Mouse (Mus musculus): ENCODE measurements around the gene Plxdc1. TPM values are rescaled to one million over a fixed set of nuclear protein-coding genes. Genes with fewer than 3 reads are reported as not detected.
A peak's percentile ranks its signal among the peaks of the same experiment; 100 is the strongest.
"Not testable (repeated sequence)": the region's sequence is repeated elsewhere in the genome, so short reads cannot be mapped to it uniquely, and the experiment has no call there.

Gene Plxdc1
- polyA plus RNA-seq, 1 experiment from 2014 or later: 0.24 TPM

DNA sequence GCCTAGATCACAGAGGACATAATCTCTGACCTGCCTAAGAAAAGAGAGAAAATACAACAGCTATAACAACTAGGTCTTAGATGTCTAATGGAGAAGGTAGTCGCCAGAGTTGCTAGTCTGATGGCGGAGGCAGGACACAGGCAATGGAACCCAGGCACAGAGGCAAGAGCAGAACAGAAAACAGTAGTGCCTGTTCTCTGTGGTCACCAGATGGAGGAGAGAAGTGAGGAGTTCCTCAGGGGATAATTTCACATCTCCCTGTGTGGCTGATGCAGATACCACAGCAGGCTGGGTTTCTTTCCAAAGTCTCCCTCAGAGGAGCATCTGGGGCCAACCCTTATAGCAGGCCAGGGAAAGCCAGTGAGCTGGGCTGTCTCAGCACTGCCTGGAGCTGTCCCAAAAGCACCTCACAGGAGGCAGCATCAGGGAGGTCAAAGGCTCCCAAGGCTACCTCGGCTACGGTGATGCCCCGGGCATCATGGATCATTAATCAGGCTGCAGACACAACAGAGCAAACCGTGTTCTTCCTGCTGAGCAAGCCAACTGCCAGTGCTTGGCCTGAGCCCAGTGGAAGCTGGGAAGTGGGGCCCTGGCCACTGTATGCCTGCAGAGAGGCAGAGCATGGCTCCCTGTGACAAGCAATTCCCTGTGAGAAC lies 29.2 kb downstream of the Plxdc1 start:
- WGBS: 50% methylated on average over 6 of the region's 6 CpGs
- Histone ChIP-seq H3K9me3 (no peaks in the 10 kb centered on the region), H3K4me3 (no peak overlapping the region), H3K27me3 (ENCODE audit: insufficient read depth, poor library complexity, severe bottlenecking) (no peaks in the 10 kb centered on the region), H3K27ac (peak overlapping the region; percentile 50), H3K4me1 (replicated peaks) (peaks cover 42% of the 10 kb centered on the region), H3K36me3 (no peaks in the 10 kb centered on the region)
- peak; percentile 25 for DNase-seq (ENCODE audit: low spot score)

DNA sequence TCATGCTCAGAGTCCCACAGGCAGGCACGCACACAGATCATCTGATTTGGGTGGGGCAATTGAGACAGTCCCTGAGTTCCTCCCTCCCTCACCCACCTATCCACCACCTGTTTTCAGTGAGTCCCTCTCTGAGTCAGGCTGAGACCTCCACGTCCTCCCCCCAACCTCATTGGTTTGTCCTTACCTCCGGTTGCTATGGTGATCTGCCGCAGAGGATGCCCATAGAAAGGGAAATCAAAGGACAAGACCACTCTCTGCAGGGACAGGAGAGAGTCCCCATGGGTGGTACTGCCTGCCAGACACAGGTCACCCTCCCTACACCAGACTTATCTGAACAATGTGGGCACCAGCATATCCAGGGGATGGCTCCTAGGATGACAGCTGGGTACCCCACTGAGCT lies 30.3 kb downstream of the Plxdc1 start:
- Histone ChIP-seq H3K9me3 (no peaks in the 10 kb centered on the region), H3K4me1 (replicated peaks) (peaks cover 44% of the 10 kb centered on the region), H3K27ac (0 out of 2 replicates have a peak overlapping the region, but pooled peaks have one; percentile 31), H3K27me3 (ENCODE audit: insufficient read depth, poor library complexity, severe bottlenecking) (no peaks in the 10 kb centered on the region), H3K4me3 (0 out of 2 replicates have a peak overlapping the region, but pooled peaks have one; percentile 3), H3K36me3 (no peaks in the 10 kb centered on the region)
- DNase-seq (ENCODE audit: low spot score): no peak
- WGBS: 37% methylated on average over 4 of the region's 4 CpGs

GRCm38 (mm10) chr11:97955146-97955902 lies 30.9 kb downstream of the Plxdc1 start:
- H3K36me3 ChIP-seq: no peaks in the 10 kb centered on the region
- no peaks in the 10 kb centered on the region for H3K27me3 ChIP-seq (ENCODE audit: insufficient read depth, poor library complexity, severe bottlenecking)
- H3K27ac ChIP-seq: no peak overlapping the region
- WGBS: 82% methylated on average over 9 of the region's 9 CpGs
- H3K4me1 ChIP-seq (replicated peaks): peaks cover 50% of the 10 kb centered on the region
- DNase-seq (ENCODE audit: low spot score): no peak
- H3K4me3 ChIP-seq: no peak overlapping the region
- no peaks in the 10 kb centered on the region for H3K9me3 ChIP-seq

GRCm38 (mm10) chr11:97954469-97955141 lies 31.6 kb downstream of the Plxdc1 start:
- no peaks in the 10 kb centered on the region for H3K9me3 ChIP-seq
- no peaks in the 10 kb centered on the region for H3K36me3 ChIP-seq
- H3K27me3 ChIP-seq (ENCODE audit: insufficient read depth, poor library complexity, severe bottlenecking): no peaks in the 10 kb centered on the region
- no peak for DNase-seq (ENCODE audit: low spot score)
- peaks cover 57% of the 10 kb centered on the region for H3K4me1 ChIP-seq (replicated peaks)
- H3K27ac ChIP-seq: 0 out of 2 replicates have a peak overlapping the region, but pooled peaks have one; percentile 13
- WGBS: 78% methylated on average over 14 of the region's 14 CpGs
- H3K4me3 ChIP-seq: no peak overlapping the region

- H3K4me1 ChIP-seq (replicated peaks): peaks cover 59% of the 10 kb centered on the region
- H3K36me3 ChIP-seq: no peaks in the 10 kb centered on the region
- H3K4me3 ChIP-seq: no peak overlapping the region
- no peak for DNase-seq (ENCODE audit: low spot score)
- H3K27ac ChIP-seq: 0 out of 2 replicates have a peak overlapping the region, but pooled peaks have one; percentile 8
- WGBS: 93% methylated on average over 6 of the region's 6 CpGs
- H3K9me3 ChIP-seq: no peaks in the 10 kb centered on the region
- no peaks in the 10 kb centered on the region for H3K27me3 ChIP-seq (ENCODE audit: insufficient read depth, poor library complexity, severe bottlenecking)
Observed at GRCm38 (mm10) chr11:97953939-97954275, 32.3 kb downstream of the Plxdc1 start.

DNA sequence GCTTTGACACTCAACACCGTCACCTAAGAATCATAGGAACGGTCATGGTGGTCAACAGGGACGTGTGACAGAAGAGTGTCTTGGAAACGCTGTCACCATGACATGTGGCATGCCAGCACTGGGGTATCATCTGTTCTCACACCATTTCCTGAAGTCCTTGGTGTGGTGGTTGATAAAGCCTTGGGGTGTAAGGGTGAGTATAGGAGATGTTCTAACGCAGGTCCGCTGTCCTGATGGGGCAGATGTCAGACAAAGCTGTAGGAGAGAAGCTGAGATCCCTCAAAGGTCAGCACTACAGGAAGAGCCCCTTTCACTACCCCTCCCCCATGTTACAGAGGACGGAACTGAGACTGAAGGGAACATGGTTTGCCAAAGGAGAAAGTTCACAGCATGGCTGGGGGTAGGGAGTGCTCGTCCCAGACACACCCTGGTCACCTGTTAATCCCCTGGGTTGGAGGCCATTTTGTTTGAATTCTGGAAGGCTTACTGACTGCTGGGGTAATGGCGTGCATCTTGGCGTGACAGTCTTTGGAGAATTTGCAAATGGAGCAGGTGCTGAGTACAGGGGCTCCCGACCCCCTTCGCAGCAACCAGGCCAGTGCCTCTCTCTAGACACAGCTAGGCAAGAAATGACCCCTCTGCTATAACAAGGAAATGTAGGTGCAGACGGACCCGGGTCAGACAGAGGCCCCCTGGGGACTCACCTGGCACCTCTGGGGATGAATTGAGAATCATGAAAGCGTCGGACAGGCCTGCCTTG lies 32.9 kb downstream of the Plxdc1 start:
- Histone ChIP-seq H3K9me3 (no peaks in the 10 kb centered on the region), H3K36me3 (no peaks in the 10 kb centered on the region), H3K4me3 (no peak overlapping the region), H3K27me3 (ENCODE audit: insufficient read depth, poor library complexity, severe bottlenecking) (no peaks in the 10 kb centered on the region), H3K27ac (0 out of 2 replicates have a peak overlapping the region, but pooled peaks have one; percentile 8), H3K4me1 (replicated peaks) (peaks cover 58% of the 10 kb centered on the region)
- no peak for DNase-seq (ENCODE audit: low spot score)
- WGBS: 80% methylated on average over 16 of the region's 16 CpGs

DNA sequence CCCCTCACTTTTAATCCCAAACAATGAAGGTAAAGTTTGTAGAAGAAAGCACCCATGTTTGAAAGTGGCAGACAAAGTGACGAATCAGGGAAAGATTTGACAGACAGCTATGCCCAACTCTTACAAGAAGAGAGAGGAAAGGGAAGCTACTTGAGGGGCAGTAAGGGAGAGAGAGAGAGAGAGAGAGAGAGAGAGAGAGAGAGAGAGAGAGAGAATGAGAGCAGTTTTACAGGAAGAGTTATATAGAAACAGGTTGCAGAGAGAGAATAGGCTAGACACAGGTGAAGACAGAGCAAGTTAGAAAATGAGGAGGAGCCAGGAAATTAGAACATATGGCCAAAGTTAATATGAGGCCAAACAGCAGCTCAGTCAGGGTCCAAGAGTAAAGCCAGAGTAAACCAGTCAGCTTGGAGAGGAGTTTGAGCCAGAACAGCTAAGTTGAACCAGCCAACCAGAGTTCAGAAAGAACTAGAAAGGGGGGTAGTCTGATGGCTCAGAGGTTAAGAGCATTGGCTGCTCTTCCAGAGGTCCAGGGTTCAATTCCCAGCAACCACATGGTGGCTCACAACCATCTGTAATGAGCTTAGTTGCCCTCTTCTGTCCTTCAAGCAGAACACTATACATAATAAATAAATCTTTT lies 33.8 kb downstream of the Plxdc1 start:
- H3K27me3 ChIP-seq (ENCODE audit: insufficient read depth, poor library complexity, severe bottlenecking): no peaks in the 10 kb centered on the region
- no peaks in the 10 kb centered on the region for H3K9me3 ChIP-seq
- no peak overlapping the region for H3K4me3 ChIP-seq
- H3K4me1 ChIP-seq (replicated peaks): peaks cover 57% of the 10 kb centered on the region
- no peak overlapping the region for H3K27ac ChIP-seq
- no peak for DNase-seq (ENCODE audit: low spot score)
- WGBS: 96% methylated on average over 1 of the region's 1 CpGs
- no peaks in the 10 kb centered on the region for H3K36me3 ChIP-seq

- no peaks in the 10 kb centered on the region for H3K36me3 ChIP-seq
- no peaks in the 10 kb centered on the region for H3K9me3 ChIP-seq
- 49% methylated on average over 20 of the region's 20 CpGs for WGBS
- H3K4me1 ChIP-seq (replicated peaks): peaks cover 32% of the 10 kb centered on the region
- H3K4me3 ChIP-seq: peak overlapping the region; percentile 28
- peak; percentile 72 for DNase-seq (ENCODE audit: low spot score)
- peak overlapping the region; percentile 83 for H3K27ac ChIP-seq
- no peaks in the 10 kb centered on the region for H3K27me3 ChIP-seq (ENCODE audit: insufficient read depth, poor library complexity, severe bottlenecking)
Observed at GRCm38 (mm10) chr11:97949703-97950475, 36.4 kb downstream of the Plxdc1 start.

DNA sequence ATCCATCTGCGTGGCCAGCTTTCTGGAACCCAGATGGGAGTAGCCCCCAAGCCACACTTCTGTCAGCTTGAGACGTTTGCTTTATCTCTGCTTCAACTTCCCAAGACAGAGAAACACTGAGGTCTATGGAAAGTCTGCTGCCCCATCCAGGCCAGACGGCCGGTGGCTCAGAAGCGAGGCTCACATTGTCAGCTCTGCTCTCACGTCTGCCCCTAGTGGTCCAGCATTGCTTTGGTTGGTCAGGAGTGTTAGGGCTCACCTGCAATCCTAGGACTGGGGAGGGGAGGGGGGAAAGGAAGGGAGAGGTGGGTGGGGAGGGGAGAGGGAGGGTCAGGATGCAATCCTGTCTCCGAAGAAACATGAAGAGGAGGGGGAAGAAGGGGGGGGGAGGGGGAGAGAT lies 38.8 kb downstream of the Plxdc1 start:
- 13% methylated on average over 7 of the region's 7 CpGs for WGBS

GRCm38 (mm10) chr11:97945738-97946289 lies 40.4 kb downstream of the Plxdc1 start:
- 92% methylated on average over 7 of the region's 7 CpGs for WGBS
- not testable (repeated sequence) for H3K4me3 ChIP-seq; H3K36me3 ChIP-seq; H3K9me3 ChIP-seq; H3K27me3 ChIP-seq (ENCODE audit: insufficient read depth, poor library complexity, severe bottlenecking); DNase-seq (ENCODE audit: low spot score); H3K27ac ChIP-seq
- peaks cover 25% of the 10 kb centered on the region for H3K4me1 ChIP-seq (replicated peaks)

More for the DNA sequence above, 38.8 kb downstream of the Plxdc1 start:
- H3K27me3 ChIP-seq (ENCODE audit: insufficient read depth, poor library complexity, severe bottlenecking): no peaks in the 10 kb centered on the region
- H3K4me3 ChIP-seq: no peak overlapping the region
- no peaks in the 10 kb centered on the region for H3K9me3 ChIP-seq
- H3K4me1 ChIP-seq (replicated peaks): peaks cover 28% of the 10 kb centered on the region
- H3K27ac ChIP-seq: 0 out of 2 replicates have a peak overlapping the region, but pooled peaks have one; percentile 29
- DNase-seq (ENCODE audit: low spot score): peak; percentile 50
- no peaks in the 10 kb centered on the region for H3K36me3 ChIP-seq

DNA sequence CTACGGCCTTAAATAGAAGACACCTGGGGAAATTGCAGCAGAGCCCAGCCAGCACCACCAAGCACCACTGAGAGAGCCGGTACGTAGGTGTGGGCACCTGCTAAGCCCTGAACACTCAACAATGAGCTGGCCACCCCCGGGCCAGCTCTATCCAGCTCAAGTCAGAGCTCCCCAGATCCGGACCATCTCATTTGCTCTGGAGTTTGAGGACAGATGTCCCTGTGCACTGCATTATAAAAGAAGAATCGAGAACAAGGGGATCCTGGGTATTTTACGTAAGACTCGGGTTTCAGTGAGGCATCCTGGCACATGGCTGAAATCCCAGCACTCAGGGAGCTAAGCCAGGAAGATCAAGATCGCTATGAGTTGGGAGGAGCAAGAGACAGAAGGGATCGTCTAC lies 41.2 kb downstream of the Plxdc1 start:
- Histone ChIP-seq H3K27ac (no peak overlapping the region), H3K4me1 (replicated peaks) (peaks cover 17% of the 10 kb centered on the region), H3K27me3 (ENCODE audit: insufficient read depth, poor library complexity, severe bottlenecking) (no peaks in the 10 kb centered on the region), H3K36me3 (no peaks in the 10 kb centered on the region), H3K9me3 (no peaks in the 10 kb centered on the region), H3K4me3 (no peak overlapping the region)
- 86% methylated on average over 10 of the region's 10 CpGs for WGBS
- DNase-seq (ENCODE audit: low spot score): no peak
